Mouse (Mus musculus) bone marrow, adult 2 months (tissue): ENCODE results near the gene Cfap43. TPM values are rescaled to one million over a fixed set of nuclear protein-coding genes. Genes with fewer than 3 reads are reported as not detected.

Experiments
- H3K27ac ChIP-seq: fragments of 200-500 bp; 2 replicates; pipeline ENCODE4 v1.5.1; 2012; ENCODE audit warnings: low read depth, mild to moderate bottlenecking, control low read depth, inconsistent platforms, low read length; ENCODE audit not compliant: control insufficient read depth, poor library complexity, insufficient read depth
- H3K4me1 ChIP-seq: fragments of 200-500 bp; 2 replicates; pipeline ENCODE4 v1.6.1; 2011; ENCODE audit warnings: low read length; ENCODE audit not compliant: control insufficient read depth, insufficient read depth
- H3K4me3 ChIP-seq: fragments of 200-500 bp; replicated peaks from 2 replicates; pipeline ENCODE3; 2011; ENCODE audit warnings: mild to moderate bottlenecking, low read depth, low read length, control low read depth; ENCODE audit not compliant: control insufficient read depth
- CTCF ChIP-seq: fragments of 200-500 bp; IDR thresholded peaks from 2 replicates; pipeline ENCODE4 v1.5.1; 2011; ENCODE audit warnings: low read length, control low read depth; ENCODE audit not compliant: control insufficient read depth, insufficient read depth
- POLR2A ChIP-seq: fragments of 200-500 bp; IDR thresholded peaks from 2 replicates; pipeline ENCODE4 v1.6.1; 2011; ENCODE audit warnings: low read depth, mild to moderate bottlenecking, control low read depth, low read length, borderline replicate concordance; ENCODE audit not compliant: control insufficient read depth
- WGBS: fragments of 180-500 bp; shearing (Covaris S2); methylation state at CpG from one replicate; pipeline ENCODE4 v1.1.7; 2018; 5-methylcytosine and 5-hydroxymethylcytosine counted together
- polyA plus RNA-seq: library from polyadenylated mRNA; stranded (reverse); fragments of >200 nt; gene quantifications from 2 replicates; pipeline ENCODE4 v1.2.4, GENCODE M21; 2011; ENCODE audit warnings: low replicate concordance; ENCODE audit not compliant: missing spikeins, insufficient read depth, insufficient read length

The Cfap43 gene
- polyA plus RNA-seq, 1 experiment, result not detected

DNA sequence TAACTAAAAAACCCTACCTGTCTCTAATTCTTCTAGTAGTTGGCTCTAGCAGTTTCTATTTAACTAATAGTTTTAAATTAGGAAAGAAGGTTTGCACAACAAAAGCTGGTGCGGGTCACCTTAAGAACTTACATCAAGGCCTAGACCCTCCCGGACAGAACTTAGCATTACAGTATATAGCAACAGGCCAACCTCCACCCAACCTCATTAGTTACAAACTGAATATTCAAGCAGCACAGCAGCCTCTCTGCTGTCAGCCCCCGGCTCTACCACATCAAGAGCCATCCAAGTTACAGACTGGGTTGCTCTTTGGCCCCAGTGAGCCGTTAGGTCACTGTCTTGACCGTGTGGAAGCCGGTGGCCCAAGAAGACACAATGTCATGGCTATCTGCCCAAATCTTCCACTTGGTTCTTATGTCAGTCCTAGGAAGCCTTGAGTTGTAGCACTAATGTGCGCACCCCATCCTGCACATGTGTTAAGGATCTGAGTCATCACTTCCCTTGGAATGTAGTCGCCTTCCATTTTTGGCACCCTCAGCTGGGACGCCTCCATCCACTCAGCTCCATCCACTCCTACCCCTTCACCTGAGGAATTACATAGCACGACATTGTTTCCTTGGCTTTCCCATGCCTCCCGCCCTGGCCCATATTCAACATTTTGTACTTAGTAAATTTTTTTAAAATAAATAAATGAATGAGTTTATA is 128.6 kb downstream of the Cfap43 start:
- WGBS, result 88% methylated on average over 11 of the region's 11 CpGs
- H3K27ac ChIP-seq, result no peak overlapping the region; the same call in 1 of the 2 replicates
- no peak overlapping the region for H3K4me3 ChIP-seq
- no peaks in the 10 kb centered on the region; the same call in 1 of the 2 replicates for H3K4me1 ChIP-seq
- TF ChIP-seq CTCF (no peak), POLR2A (no peak)

DNA sequence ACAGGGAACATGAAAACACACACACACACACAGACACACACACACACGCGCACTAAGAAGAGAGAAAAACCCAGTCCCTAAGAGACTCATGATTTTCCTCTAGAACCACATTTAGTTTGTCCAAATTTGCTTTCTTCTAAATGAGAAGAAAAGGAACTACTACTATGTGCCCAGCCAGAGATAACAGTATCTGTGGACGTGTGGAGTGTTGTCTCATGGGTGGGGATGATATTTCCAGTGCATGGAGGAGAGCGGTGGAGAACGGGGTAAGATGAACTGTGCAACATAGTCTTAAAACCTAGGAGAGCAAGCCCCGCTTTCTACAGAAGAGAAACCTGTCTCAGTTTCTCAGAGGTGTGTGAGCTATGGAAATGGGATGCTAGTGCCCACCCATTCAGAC is 135.2 kb downstream of the Cfap43 start:
- no peak for TF ChIP-seq POLR2A
- TF ChIP-seq CTCF, result no peak
- WGBS, result 81% methylated on average over 6 of the region's 6 CpGs
- H3K27ac ChIP-seq, result no peak overlapping the region
- H3K4me1 ChIP-seq, result no peaks in the 10 kb centered on the region
- no peak overlapping the region for H3K4me3 ChIP-seq

DNA sequence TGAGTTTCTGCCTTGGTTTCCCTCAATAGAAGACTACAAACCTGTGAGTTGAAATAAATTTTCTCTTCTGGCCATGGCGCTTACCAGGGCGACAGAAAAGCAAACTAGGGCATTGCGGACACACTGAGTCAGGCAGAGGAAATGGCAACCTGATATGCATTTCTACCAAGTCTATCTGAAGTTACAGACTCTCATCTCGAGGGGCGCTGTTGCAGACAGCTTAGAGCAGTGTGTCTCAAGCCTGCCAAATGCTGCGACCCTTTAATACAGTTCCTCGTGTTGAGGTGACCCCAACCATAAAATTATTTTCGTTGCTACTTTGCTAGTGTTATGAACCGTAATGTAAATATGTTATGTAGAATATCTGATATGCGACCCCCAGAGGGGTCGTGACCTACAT is 138.1 kb downstream of the Cfap43 start:
- Histone ChIP-seq H3K4me3 (no peak overlapping the region), H3K4me1 (no peaks in the 10 kb centered on the region), H3K27ac (no peak overlapping the region)
- 73% methylated on average over 11 of the region's 11 CpGs for WGBS
- TF ChIP-seq CTCF, result no peak
- no peak for TF ChIP-seq POLR2A

DNA sequence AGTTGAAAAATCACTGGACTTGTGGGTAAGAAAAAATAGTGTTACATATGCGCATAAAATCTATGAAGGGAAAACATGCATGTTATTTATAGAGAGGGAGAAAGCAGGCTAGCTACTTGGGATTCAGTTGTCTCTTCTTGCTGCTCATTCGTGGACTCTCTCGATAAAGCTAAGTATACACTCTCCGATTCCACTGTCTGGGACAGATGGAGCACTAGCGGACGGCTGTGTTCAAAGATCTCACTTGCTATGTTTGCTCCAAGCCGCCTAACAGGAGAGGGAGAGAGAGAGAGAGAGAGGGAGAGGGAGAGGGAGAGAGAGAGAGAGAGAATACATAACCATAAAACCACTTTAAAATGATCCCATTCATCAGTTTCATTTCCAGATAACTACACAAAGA is 138.9 kb downstream of the Cfap43 start:
- H3K27ac ChIP-seq, result no peak overlapping the region
- no peak overlapping the region for H3K4me3 ChIP-seq
- 89% methylated on average over 7 of the region's 7 CpGs for WGBS
- H3K4me1 ChIP-seq, result no peaks in the 10 kb centered on the region
- TF ChIP-seq CTCF (no peak), POLR2A (no peak)

DNA sequence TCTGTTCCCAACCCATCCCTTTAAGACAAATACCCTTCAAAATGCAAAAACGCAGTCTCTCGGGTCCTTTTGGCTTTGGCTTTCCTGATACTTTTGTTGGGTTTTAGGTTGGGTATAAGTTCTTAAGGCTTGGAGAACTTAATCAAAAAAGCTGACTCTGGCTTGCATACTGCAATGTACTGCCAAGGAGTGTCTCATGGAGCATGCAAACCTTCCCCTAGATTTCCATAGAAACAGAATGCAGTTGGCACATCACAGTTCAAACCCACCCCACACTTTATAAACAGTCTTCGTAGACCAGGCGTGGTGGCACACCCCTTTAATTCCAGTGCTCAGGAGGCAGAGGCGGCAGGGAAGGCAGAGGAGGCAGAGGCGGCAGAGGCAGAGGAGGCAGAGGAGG is 141.2 kb downstream of the Cfap43 start:
- TF ChIP-seq POLR2A (no peak), CTCF (no peak)
- Histone ChIP-seq H3K4me1 (no peaks in the 10 kb centered on the region), H3K27ac (no peak overlapping the region), H3K4me3 (no peak overlapping the region)
- WGBS, result 84% methylated on average over 6 of the region's 6 CpGs

DNA sequence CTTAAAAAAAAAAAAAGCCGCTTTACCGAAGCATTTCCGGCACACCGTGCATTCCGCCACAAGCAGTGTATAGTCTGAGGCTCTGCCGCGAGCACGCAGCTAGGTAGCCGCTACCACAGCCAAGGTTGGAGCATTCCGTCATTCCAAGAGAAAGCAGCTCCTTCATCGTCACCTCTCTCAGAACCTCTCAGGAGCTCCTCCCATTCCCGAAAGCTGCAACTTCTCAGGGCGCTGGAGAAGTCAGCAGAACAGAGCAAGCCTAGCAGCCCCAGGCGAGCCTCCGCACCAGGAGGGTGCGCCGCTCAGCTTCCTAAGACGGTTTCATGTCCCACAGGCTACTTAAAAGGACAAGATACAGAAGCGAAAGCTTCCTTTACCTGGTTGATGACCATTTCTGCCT is 163.5 kb downstream of the Cfap43 start:
- Histone ChIP-seq H3K27ac (no peak overlapping the region), H3K4me1 (no peaks in the 10 kb centered on the region), H3K4me3 (no peak overlapping the region)
- WGBS, result 78% methylated on average over 19 of the region's 19 CpGs
- TF ChIP-seq POLR2A (no peak), CTCF (no peak)

DNA sequence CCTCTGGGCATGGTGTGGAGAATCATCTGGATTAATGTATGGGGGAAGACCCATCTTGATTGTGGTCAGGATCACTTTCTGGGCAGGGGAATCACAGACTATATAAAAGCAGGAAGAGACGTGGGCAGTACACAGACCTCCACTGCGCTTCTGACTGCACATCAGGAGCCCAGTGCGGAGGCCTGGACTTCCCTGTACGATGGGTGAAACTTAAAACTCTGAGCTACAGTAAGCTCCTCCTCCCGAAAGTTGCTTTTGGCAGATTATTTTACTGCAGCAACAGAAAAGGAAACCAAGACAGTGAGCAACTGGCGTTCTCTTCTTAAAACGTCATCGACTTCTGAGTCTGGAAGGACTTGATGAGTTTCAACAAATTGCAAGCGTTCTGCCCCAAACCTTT is 164.2 kb downstream of the Cfap43 start:
- WGBS, result 24% methylated on average over 9 of the region's 9 CpGs
- TF ChIP-seq CTCF (no peak), POLR2A (no peak)
- H3K27ac ChIP-seq, result no peak overlapping the region

DNA sequence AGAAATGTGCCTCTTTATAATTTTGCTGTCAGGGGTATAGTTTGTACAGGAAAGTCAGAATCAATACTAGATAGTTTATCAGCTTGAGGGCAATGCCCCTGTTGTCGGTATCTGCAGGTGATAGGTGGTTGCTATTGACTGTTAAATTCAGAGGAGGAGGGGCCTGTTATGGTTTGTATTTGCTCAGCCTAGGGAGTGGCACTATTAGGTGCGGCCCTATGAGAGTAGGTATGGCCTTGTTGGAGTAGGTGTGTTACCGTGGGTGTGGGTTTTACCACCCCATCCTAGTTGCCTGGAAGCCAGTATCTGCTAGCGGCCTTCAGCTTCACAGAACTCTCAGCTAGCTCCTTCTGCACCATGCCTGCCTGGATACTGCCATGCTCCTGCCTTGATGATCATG is 165.2 kb downstream of the Cfap43 start:
- Histone ChIP-seq H3K27ac (no peak overlapping the region), H3K4me3 (no peak overlapping the region), H3K4me1 (no peaks in the 10 kb centered on the region)
- TF ChIP-seq POLR2A (no peak), CTCF (no peak)
- 74% methylated on average over 4 of the region's 4 CpGs for WGBS

More for the DNA sequence above, 164.2 kb downstream of the Cfap43 start:
- H3K4me1 ChIP-seq, result no peaks in the 10 kb centered on the region
- H3K4me3 ChIP-seq, result no peak overlapping the region

DNA sequence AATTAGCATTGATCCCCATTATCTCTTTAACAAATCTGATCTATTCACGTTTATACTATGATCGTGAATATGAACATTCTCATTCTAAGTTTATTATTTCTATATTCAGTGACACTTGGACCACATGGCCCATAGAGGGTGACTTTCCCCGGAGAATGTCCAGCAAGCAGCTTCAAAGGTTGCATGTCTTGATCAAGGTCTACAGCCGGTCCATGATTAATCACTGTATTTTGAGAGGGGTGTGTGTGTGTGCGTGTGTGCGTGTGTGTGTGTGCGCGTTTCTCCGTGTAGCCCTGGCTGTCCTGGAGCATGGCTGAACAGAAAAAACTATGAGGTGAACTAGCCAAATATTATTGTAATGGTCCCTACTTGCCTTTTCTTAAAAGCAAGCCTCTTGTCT is 166.6 kb downstream of the Cfap43 start:
- no peak overlapping the region for H3K27ac ChIP-seq
- WGBS, result 89% methylated on average over 9 of the region's 9 CpGs
- no peak for TF ChIP-seq POLR2A
- TF ChIP-seq CTCF, result no peak

More for the DNA sequence above, 166.6 kb downstream of the Cfap43 start:
- no peaks in the 10 kb centered on the region for H3K4me1 ChIP-seq
- no peak overlapping the region for H3K4me3 ChIP-seq
